Mouse (Mus musculus) intestine, embryonic 14.5 days (tissue): ENCODE data around the gene Usp6nl. TPM values are rescaled to one million over a fixed set of nuclear protein-coding genes. Genes with fewer than 3 reads are reported as not detected.

ENCODE experiments used
- ATAC-seq: fragments of 200-750 bp; cut with Nextera tagmentation; replicated peaks from 2 replicates; pipeline ENCODE4 v1.8.0; 2017; ENCODE audit warnings: low read depth, moderate number of reproducible peaks, moderate TSS enrichment, moderate library complexity; ENCODE audit not compliant: low FRiP score, low TSS enrichment
- DNase-seq: peaks from one replicate; pipeline ENCODE4 v3.0.0-alpha.2; 2018; ENCODE audit warnings: low spot score
- H3K27ac ChIP-seq: fragments of 300-500 bp; sonication (generic); 2 replicates; pipeline ENCODE4 v1.5.1; 2014; ENCODE audit warnings: low read depth, mild to moderate bottlenecking, control low read depth
- H3K27me3 ChIP-seq: fragments of 300-500 bp; sonication (generic); replicated peaks from 2 replicates; pipeline ENCODE4 v1.6.1; 2014; ENCODE audit warnings: low read length, control low read depth; ENCODE audit not compliant: control insufficient read depth, insufficient read depth
- H3K36me3 ChIP-seq: fragments of 300-500 bp; sonication (generic); 2 replicates; pipeline ENCODE4 v1.6.1; 2014; ENCODE audit warnings: low read length, control low read depth; ENCODE audit not compliant: control insufficient read depth, insufficient read depth
- H3K4me1 ChIP-seq: fragments of 300-500 bp; sonication (generic); replicated peaks from 2 replicates; pipeline ENCODE4 v1.6.1; 2014; ENCODE audit warnings: low read length, control low read depth, mixed read lengths; ENCODE audit not compliant: control insufficient read depth, insufficient read depth
- H3K4me2 ChIP-seq: fragments of 300-500 bp; sonication (generic); 2 replicates; pipeline ENCODE4 v1.6.1; 2014; ENCODE audit warnings: low read length
- H3K4me3 ChIP-seq: fragments of 300-500 bp; sonication (generic); 2 replicates; pipeline ENCODE4 v1.5.1; 2014; ENCODE audit warnings: low read depth, low read length, control low read depth, mixed read lengths
- H3K9ac ChIP-seq: fragments of 300-500 bp; sonication (generic); 2 replicates; pipeline ENCODE4 v1.6.1; 2014; ENCODE audit warnings: mild to moderate bottlenecking, low read length
- H3K9me3 ChIP-seq: fragments of 300-500 bp; sonication (generic); 2 replicates; pipeline ENCODE4 v1.6.1; 2016; ENCODE audit warnings: low read length, control low read depth; ENCODE audit not compliant: control insufficient read depth
- WGBS: fragments of 180-500 bp; shearing (Covaris S2); extraction: QIAGEN DNeasy Blood & Tissue Kit; methylation state at CpG from one replicate; pipeline ENCODE4 v1.1.7; 2014; 5-methylcytosine and 5-hydroxymethylcytosine counted together
- polyA plus RNA-seq: library from polyadenylated mRNA; unstranded; fragments of >200 nt; fragmentation: Nextera tagmentation; extraction: Ambion mirVana; gene quantifications from 2 replicates; pipeline ENCODE4 v1.2.1, GENCODE M21; 2014

Usp6nl gene
- polyA plus RNA-seq, 1 experiment from 2014 or later: 14.4 TPM

- Histone ChIP-seq H3K4me2 (no peak overlapping the region), H3K9me3 (no peaks in the 10 kb centered on the region), H3K36me3 (peaks cover 5% of the 10 kb centered on the region; the same call in 1 of the 2 replicates), H3K4me1 (peaks cover 2% of the 10 kb centered on the region; the same call in 1 of the 2 replicates), H3K27me3 (no peaks in the 10 kb centered on the region), H3K9ac (no peak overlapping the region), H3K4me3 (no peak overlapping the region), H3K27ac (no peak overlapping the region)
- no peak for ATAC-seq
- DNase-seq: no peak
- 60% methylated on average over 3 of the region's 3 CpGs for WGBS
Measured at GRCm38 (mm10) chr2:6389162-6389561, 66.7 kb downstream of the Usp6nl start.

- DNase-seq (no peak), ATAC-seq (no peak)
- Histone ChIP-seq H3K4me2 (no peak overlapping the region), H3K27ac (no peak overlapping the region), H3K27me3 (no peaks in the 10 kb centered on the region), H3K4me3 (no peak overlapping the region), H3K4me1 (peaks cover 7% of the 10 kb centered on the region), H3K36me3 (peaks cover 5% of the 10 kb centered on the region; the same call in 1 of the 2 replicates), H3K9me3 (no peaks in the 10 kb centered on the region), H3K9ac (no peak overlapping the region)
- WGBS: 24% methylated on average over 3 of the region's 3 CpGs
Measured at GRCm38 (mm10) chr2:6391261-6391660, 68.8 kb downstream of the Usp6nl start.

GRCm38 (mm10) chr2:6391940-6392339, 69.5 kb downstream of the Usp6nl start:
- H3K27ac ChIP-seq: no peak overlapping the region
- no peak overlapping the region for H3K4me3 ChIP-seq
- no peaks in the 10 kb centered on the region for H3K27me3 ChIP-seq
- no peaks in the 10 kb centered on the region for H3K9me3 ChIP-seq
- H3K36me3 ChIP-seq: peaks cover 5% of the 10 kb centered on the region; the same call in 1 of the 2 replicates
- no peak overlapping the region for H3K9ac ChIP-seq
- H3K4me1 ChIP-seq: peaks cover 10% of the 10 kb centered on the region
- no peak for ATAC-seq
- no peak for DNase-seq
- WGBS: 65% methylated on average over 6 of the region's 6 CpGs
- H3K4me2 ChIP-seq: no peak overlapping the region

GRCm38 (mm10) chr2:6395851-6396625, 73.6 kb downstream of the Usp6nl start:
- ATAC-seq (no peak), DNase-seq (no peak)
- no peak overlapping the region for H3K4me2 ChIP-seq
- peaks cover 8% of the 10 kb centered on the region for H3K4me1 ChIP-seq
- no peaks in the 10 kb centered on the region for H3K27me3 ChIP-seq
- H3K27ac ChIP-seq: no peak overlapping the region
- no peaks in the 10 kb centered on the region for H3K9me3 ChIP-seq
- 65% methylated on average over 7 of the region's 7 CpGs for WGBS
- H3K4me3 ChIP-seq: no peak overlapping the region
- H3K36me3 ChIP-seq: peaks cover 5% of the 10 kb centered on the region; the same call in 1 of the 2 replicates
- no peak overlapping the region for H3K9ac ChIP-seq

GRCm38 (mm10) chr2:6396626-6397146, 74.2 kb downstream of the Usp6nl start:
- no peak for DNase-seq
- no peak overlapping the region for H3K4me3 ChIP-seq
- H3K4me1 ChIP-seq: peaks cover 8% of the 10 kb centered on the region
- ATAC-seq: no peak
- 31% methylated on average over 1 of the region's 1 CpGs for WGBS
- H3K9me3 ChIP-seq: no peaks in the 10 kb centered on the region
- H3K36me3 ChIP-seq: peaks cover 5% of the 10 kb centered on the region; the same call in 1 of the 2 replicates
- no peak overlapping the region for H3K4me2 ChIP-seq
- no peak overlapping the region for H3K9ac ChIP-seq
- H3K27ac ChIP-seq: no peak overlapping the region
- H3K27me3 ChIP-seq: no peaks in the 10 kb centered on the region

- ATAC-seq: no peak
- peaks cover 5% of the 10 kb centered on the region; the same call in 1 of the 2 replicates for H3K36me3 ChIP-seq
- H3K4me3 ChIP-seq: no peak overlapping the region
- H3K27me3 ChIP-seq: no peaks in the 10 kb centered on the region
- no peaks in the 10 kb centered on the region for H3K9me3 ChIP-seq
- H3K27ac ChIP-seq: no peak overlapping the region
- no peak for DNase-seq
- WGBS: 66% methylated on average over 3 of the region's 3 CpGs
- peaks cover 8% of the 10 kb centered on the region for H3K4me1 ChIP-seq
- H3K4me2 ChIP-seq: no peak overlapping the region
- H3K9ac ChIP-seq: no peak overlapping the region
Measured at GRCm38 (mm10) chr2:6397166-6397565, 74.7 kb downstream of the Usp6nl start.

GRCm38 (mm10) chr2:6398826-6399225, 76.4 kb downstream of the Usp6nl start:
- no peaks in the 10 kb centered on the region for H3K27me3 ChIP-seq
- no peaks in the 10 kb centered on the region for H3K36me3 ChIP-seq
- H3K4me1 ChIP-seq: peaks cover 11% of the 10 kb centered on the region
- ATAC-seq (no peak), DNase-seq (peak; percentile 21)
- no peaks in the 10 kb centered on the region for H3K9me3 ChIP-seq
- 63% methylated on average over 6 of the region's 6 CpGs for WGBS
- no peak overlapping the region for H3K9ac ChIP-seq
- H3K4me3 ChIP-seq: no peak overlapping the region
- no peak overlapping the region for H3K27ac ChIP-seq
- H3K4me2 ChIP-seq: no peak overlapping the region

- no peak overlapping the region for H3K4me2 ChIP-seq
- no peaks in the 10 kb centered on the region for H3K27me3 ChIP-seq
- no peak overlapping the region for H3K9ac ChIP-seq
- WGBS: 86% methylated on average over 10 of the region's 10 CpGs
- H3K27ac ChIP-seq: no peak overlapping the region
- no peak for ATAC-seq
- peaks cover 8% of the 10 kb centered on the region for H3K4me1 ChIP-seq
- H3K9me3 ChIP-seq: no peaks in the 10 kb centered on the region
- peak; percentile 47 for DNase-seq
- H3K36me3 ChIP-seq: no peaks in the 10 kb centered on the region
- H3K4me3 ChIP-seq: no peak overlapping the region
Measured at GRCm38 (mm10) chr2:6401039-6401438, 78.6 kb downstream of the Usp6nl start.
